27 mouse cellular contexts compared by ENCODE assay signal in genomic region chr6:149108909-149109308, GRCm38 (mm10). TPM values are rescaled to one million over a fixed set of nuclear protein-coding genes. Genes with fewer than 3 reads are reported as not detected.
DNase-seq lines count a peak whose midpoint lies in the region; TF ChIP-seq lines count a peak whose summit lies in the region.
"Had no signal": no experiment of that assay in that cellular context is flagged by ENCODE, and none has a peak within 500 bp of the region (broad histone marks: within the 10 kb centered on the region; RNA-seq: fewer than 3 reads in every experiment).

No protein-coding gene starts in this region.

- H3ac ChIP-seq in myocyte (ENCODE audit: control insufficient read depth, insufficient read length), result no peak overlapping the region

- H3K4me2 ChIP-seq in myocyte (ENCODE audit: low read depth), result peak overlapping the region; percentile 36
- H3K4me2 ChIP-seq: embryonic facial prominence, embryonic 12.5 days; forebrain, embryonic 13.5 days had no signal

- no peak for TF ChIP-seq POLR2A in myocyte (IDR thresholded peaks at IDR 0.05; ENCODE audit: insufficient read length, low read depth)

- H3K79me2 ChIP-seq in myocyte (ENCODE audit: control insufficient read depth, insufficient read depth), result no peaks in the 10 kb centered on the region

- H3K27me3 ChIP-seq in myocyte (ENCODE audit: control insufficient read depth, insufficient read depth, insufficient read length), result no peaks in the 10 kb centered on the region
- H3K27me3 ChIP-seq: CH12.LX; embryonic facial prominence, embryonic 12.5 days; forebrain, embryonic 13.5 days had no signal

- no peak overlapping the region for H3K4me3 ChIP-seq in myocyte
- H3K4me3 ChIP-seq: embryonic facial prominence, embryonic 10.5 days; embryonic facial prominence, embryonic 12.5 days; forebrain, embryonic 13.5 days had no signal

- no peaks in the 10 kb centered on the region for H3K36me3 ChIP-seq in myocyte (ENCODE audit: control insufficient read depth, insufficient read depth)
- H3K36me3 ChIP-seq: embryonic facial prominence, embryonic 10.5 days; embryonic facial prominence, embryonic 12.5 days; G1E had no signal

- DNase-seq in 416B (ENCODE audit: low read depth) (peak; percentile 71), NIH3T3 (ENCODE audit: low read depth) (peak; percentile 17)
- DNase-seq in thymus, postnatal 10 days (ENCODE audit: low spot score in 2 of 2), result no peak
- no peak for DNase-seq in yolk sac, embryonic 10.5 days (ENCODE audit: low spot score)
- no peak for DNase-seq in heart, adult 18-20 months
- DNase-seq: adrenal gland, adult 8-10 months; adrenal gland, postnatal 14 days; adrenal gland, postnatal 36 days; cerebellum, adult 11-12 months; cerebellum, adult 2 months; cerebellum, adult 9-10 months; cerebellum, postnatal 10 days; cerebellum, postnatal 25 days had no signal

TF ChIP-seq in myocyte, 11 proteins besides CTCF, POLR2A, EP300 and RAD21:
- no peak for TF ChIP-seq USF1 (IDR thresholded peaks at IDR 0.05; ENCODE audit: low read depth)
- no peak for TF ChIP-seq MYOD1 (IDR thresholded peaks at IDR 0.05; ENCODE audit: control insufficient read depth in 1 of 3, insufficient read length in 2 of 3, low read depth in 2 of 3)
- no peak for TF ChIP-seq MYOG (IDR thresholded peaks at IDR 0.05; ENCODE audit: control insufficient read depth in 1 of 3, insufficient read depth in 1 of 3, insufficient read length in 2 of 3, low read depth in 2 of 3)

RNA-seq across cellular contexts. Expression of gene Dennd5b, which starts 7.4 kb away (rescaled TPM):
- polyA plus RNA-seq in myocyte (2012; fragmentation: generic; extraction: Trizol), result 3.1 TPM
- 10 to 100 TPM; 15.9 to 16.1 TPM for total RNA-seq in heart, adult 18-20 months (2021)
- polyA plus RNA-seq: G1E had no signal

RNA-seq across cellular contexts. Expression of gene Gm10203, which starts 21.1 kb away (rescaled TPM):
- polyA plus RNA-seq in myocyte (2012; fragmentation: generic; extraction: Trizol), result not detected
- total RNA-seq in heart, adult 18-20 months (2021), result not detected
- total RNA-seq: adrenal gland, adult 18-20 months; adrenal gland, adult 8-10 months; adrenal gland, postnatal 14 days; adrenal gland, postnatal 36 days; CH12.LX; G1E had no signal
- polyA plus RNA-seq: activated CD4-positive, CD25-positive, alpha-beta regulatory T cell, adult 4 months; CD4-positive, CD25-positive, alpha-beta regulatory T cell, adult 4 months; cerebellum, adult 2 months; cortical plate, adult 2 months; embryonic facial prominence, embryonic 10.5 days; embryonic facial prominence, embryonic 12.5 days; embryonic facial prominence, embryonic 14.5 days; forebrain, embryonic 11.5 days; forebrain, embryonic 13.5 days; forebrain, embryonic 16.5 days; frontal cortex, adult 2 months; G1E had no signal

RNA-seq across cellular contexts. Expression of gene Etfbkmt, which starts 30.7 kb away (rescaled TPM):
- 7.2 TPM for polyA plus RNA-seq in myocyte (2012; fragmentation: generic; extraction: Trizol)
- 10 to 100 TPM; 21.6 to 27.4 TPM for total RNA-seq in heart, adult 18-20 months (2021)

Comparison
In these comparisons a context has a peak if more than half of its experiments do, and no peak if none do; other contexts are left out.
1. DNase-seq: peak in 416B (single experiment) and NIH3T3 (single experiment); none in thymus, postnatal 10 days (0 of 2), yolk sac, embryonic 10.5 days (single experiment) and heart, adult 18-20 months (0 of 2).